Mouse (Mus musculus) adrenal gland, postnatal 25 days (tissue): ENCODE measurements around the gene Sdr9c7. TPM values are rescaled to one million over a fixed set of nuclear protein-coding genes. Genes with fewer than 3 reads are reported as not detected.

Source experiments
- total RNA-seq: library from RNA; stranded (reverse); gene quantifications from 2 replicates; pipeline ENCODE4 v1.2.3, GENCODE M21; 2021

The Sdr9c7 gene
- total RNA-seq, 1 experiment from 2014 or later: 0.82 TPM

Other genes with a start within 250 kb of the Sdr9c7 start
- gene Nemp1, start 231.6 kb upstream of the Sdr9c7 start, total RNA-seq: 9.6 and 13.7 TPM in 2 replicates
- gene Nab2, start 229.9 kb upstream of the Sdr9c7 start, total RNA-seq: 19.0 and 21.7 TPM in 2 replicates
- 0.33 and 1.1 TPM in 2 replicates for gene Myo1a, start 193.3 kb upstream of the Sdr9c7 start, total RNA-seq
- gene Tac2, start 174.0 kb upstream of the Sdr9c7 start, total RNA-seq: not detected in 2 replicates
- 12.3 and 13.5 TPM in 2 replicates for gene Zbtb39, start 159.0 kb upstream of the Sdr9c7 start, total RNA-seq
- 10.9 and 11.4 TPM in 2 replicates for gene Gpr182, start 146.8 kb upstream of the Sdr9c7 start, total RNA-seq
- gene Rdh1, start 138.8 kb upstream of the Sdr9c7 start, total RNA-seq: 0.57 and 1.3 TPM in 2 replicates
- gene Rdh16f1, start 138.7 kb upstream of the Sdr9c7 start, total RNA-seq: 1.0 and 2.7 TPM in 2 replicates
- not detected in 2 replicates for gene Rdh9, start 122.1 kb upstream of the Sdr9c7 start, total RNA-seq
- 0.12 and 0.52 TPM in 2 replicates for gene Rdh16, start 97.4 kb upstream of the Sdr9c7 start, total RNA-seq
- not detected in 2 replicates for gene Rdh19, start 48.6 kb upstream of the Sdr9c7 start, total RNA-seq
- not detected in 2 replicates for gene Rdh16f2, start 32.0 kb upstream of the Sdr9c7 start, total RNA-seq
- gene Rdh7, start 9.7 kb upstream of the Sdr9c7 start, total RNA-seq: 5.8 TPM in 1 of 2 replicates, not detected in the other
- gene Hsd17b6, start 109.1 kb downstream of the Sdr9c7 start, total RNA-seq: 1.1 TPM in 1 of 2 replicates, not detected in the other
- gene Prim1, start 116.7 kb downstream of the Sdr9c7 start, total RNA-seq: 6.6 and 6.8 TPM in 2 replicates
- gene Naca, start 137.1 kb downstream of the Sdr9c7 start, total RNA-seq: 566 and 612 TPM in 2 replicates
- 167 and 204 TPM in 2 replicates for gene Ptges3, start 160.4 kb downstream of the Sdr9c7 start, total RNA-seq
- 2,437 and 2,492 TPM in 2 replicates for gene Atp5b, start 184.8 kb downstream of the Sdr9c7 start, total RNA-seq
- 52.2 and 73.2 TPM in 2 replicates for gene Baz2a, start 193.1 kb downstream of the Sdr9c7 start, total RNA-seq